Mouse (Mus musculus) cerebellum, postnatal 10 days (tissue): ENCODE measurements around the gene Map9.
A peak's percentile ranks its signal among the peaks of the same experiment; 100 is the strongest.

ENCODE experiments used
- DNase-seq, 2 experiments: peaks; one replicate each; pipeline ENCODE4 v3.0.0; 2021; ENCODE audit warnings: mixed read lengths in 2 of 2

Gene Map9

GRCm38 (mm10) chr3:82412397-82412796 is 54.6 kb downstream of the Map9 start:
- no peak for DNase-seq

DNA sequence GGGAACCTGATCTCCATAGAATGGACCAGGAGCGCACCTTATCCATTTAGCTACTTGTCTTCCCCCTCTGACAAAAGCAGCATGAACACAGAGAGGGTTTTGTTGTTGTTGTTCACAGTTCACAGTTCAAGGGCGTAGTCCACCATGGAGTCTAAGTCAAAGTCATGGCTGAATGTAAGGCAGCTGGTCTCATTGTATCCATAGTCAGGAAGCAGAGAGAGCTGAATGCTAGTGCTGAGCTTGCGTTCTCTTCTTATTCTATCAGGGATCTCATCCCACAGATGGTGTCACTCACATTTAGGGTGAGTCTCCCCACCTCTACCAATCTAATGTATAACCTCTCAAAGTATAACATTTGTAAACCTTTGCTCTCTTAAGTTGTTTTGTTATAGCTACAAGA is 60.1 kb downstream of the Map9 start:
- no peak for DNase-seq

- DNase-seq = no peak
Measured at GRCm38 (mm10) chr3:82435351-82435750, 77.5 kb downstream of the Map9 start.

- peak; percentile 57 to 74 for DNase-seq
Measured at GRCm38 (mm10) chr3:82440976-82441375, 83.1 kb downstream of the Map9 start.

DNA sequence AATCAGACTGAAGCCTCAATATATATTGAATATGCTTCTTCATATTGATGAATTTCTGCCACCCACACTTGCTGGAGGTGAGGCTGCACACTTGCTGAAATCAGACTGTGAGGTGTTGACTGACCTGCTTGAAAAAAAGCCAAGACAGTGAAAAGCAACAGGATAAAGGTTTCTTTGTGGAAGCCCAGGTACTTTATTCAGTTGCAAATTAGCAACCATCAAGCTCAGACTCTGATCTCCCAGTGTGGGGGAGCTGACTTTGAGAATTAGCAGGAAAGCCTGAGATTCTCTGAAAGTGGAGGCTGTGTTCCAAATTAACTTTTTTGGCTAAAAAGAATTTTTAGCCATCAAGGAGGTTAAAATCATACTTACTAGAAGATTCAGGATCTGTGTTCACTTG is 83.8 kb downstream of the Map9 start:
- DNase-seq = peak in 1 of 2 experiments; percentile 7
